Mouse (Mus musculus) heart, adult 2 months (tissue): ENCODE results near the gene Calr4.

Source experiments
- CTCF ChIP-seq: fragments of 200-600 bp; IDR thresholded peaks from 2 replicates; pipeline ENCODE4 v1.8.1; 2022; ENCODE audit warnings: antibody characterized with exemption, mild to moderate bottlenecking, moderate library complexity
- EP300 ChIP-seq: fragments of 200-500 bp; IDR thresholded peaks from 2 replicates; pipeline ENCODE4 v1.6.1; 2011; ENCODE audit warnings: low read depth, low read length, control low read depth; ENCODE audit not compliant: insufficient read depth
- POLR2A ChIP-seq: fragments of 200-500 bp; IDR thresholded peaks from 2 replicates; pipeline ENCODE4 v1.6.1; 2011; ENCODE audit warnings: mild to moderate bottlenecking, low read depth, low read length, control low read depth; ENCODE audit not compliant: insufficient read depth

GRCm38 (mm10) chr4:109251605-109252004 is 17.3 kb downstream of the Calr4 start:
- TF ChIP-seq CTCF, result peak; percentile 57
- no peak for TF ChIP-seq POLR2A
- TF ChIP-seq EP300, result no peak
